Mouse (Mus musculus): ENCODE measurements around the gene Entr1. TPM values are rescaled to one million over a fixed set of nuclear protein-coding genes. Genes with fewer than 3 reads are reported as not detected.

The Entr1 gene
- total RNA-seq, 1 experiment = 87.8 TPM

- H3K27ac ChIP-seq (ENCODE audit: insufficient read depth, low read depth, low read length, poor library complexity, severe bottlenecking) = no peak overlapping the region
These were observed 36.7 kb downstream of the Entr1 start for GRCm38 (mm10) chr2:26352291-26352910.

DNA sequence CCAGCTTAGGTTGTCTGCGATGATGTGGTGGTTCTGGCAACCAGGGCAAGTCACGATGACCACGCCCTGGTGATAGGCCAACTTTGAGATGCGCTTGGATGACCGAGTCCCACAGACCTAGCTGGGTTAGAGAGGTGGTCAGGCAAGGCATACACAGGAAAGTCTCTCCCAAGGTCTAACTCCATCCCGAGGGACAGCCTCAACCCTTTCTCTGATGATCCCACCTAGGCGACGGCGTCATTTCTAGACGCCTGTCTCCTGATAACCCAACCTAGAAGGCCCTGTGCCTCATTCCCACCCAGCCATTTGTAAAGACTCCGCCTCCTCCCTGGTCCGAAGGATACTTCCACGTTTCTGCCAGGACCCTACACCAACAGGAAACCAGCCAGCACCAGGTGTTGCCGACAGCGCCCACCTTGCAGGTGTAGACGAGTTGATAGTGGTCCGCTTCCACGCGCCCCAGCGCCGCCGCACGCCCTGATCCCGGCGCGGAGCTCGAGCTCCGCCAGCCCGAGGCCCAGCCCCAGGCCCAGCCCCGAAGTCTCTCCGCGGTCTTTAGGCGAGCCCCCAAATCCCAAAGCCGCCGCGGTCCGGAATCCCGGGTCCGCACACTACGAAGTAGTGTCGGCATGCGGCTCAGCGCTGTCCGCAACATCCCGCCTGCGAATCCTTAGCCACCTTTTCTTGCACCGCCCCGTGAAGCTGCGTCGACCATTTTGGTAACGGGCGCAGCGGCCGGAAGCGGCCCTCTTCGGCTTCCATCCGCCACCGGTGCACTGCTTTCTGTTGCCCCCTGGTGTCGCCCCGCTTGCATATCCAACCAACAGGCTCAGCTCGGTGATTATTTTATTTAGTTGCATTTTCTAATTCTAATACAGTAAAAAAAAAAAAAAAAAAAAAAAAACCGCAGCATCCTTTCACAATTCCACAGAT is 37.5 kb downstream of the Entr1 start, which contains the start of gene Dnlz:
TSS of gene Dnlz (minus strand) at position 753 of the 933 bp plus-strand sequence.
- in situ Hi-C loops (cut with MboI; ENCODE audit: low sequenced_read_pairs in 2 of 2, unreplicated experiment in 2 of 2) = no loop called here
- H3K9me3 ChIP-seq (ENCODE audit: control insufficient read depth, insufficient read depth, low read depth, low read length) = no peaks in the 10 kb centered on the region
- H3K27ac ChIP-seq (ENCODE audit: insufficient read depth, low read depth, low read length, poor library complexity, severe bottlenecking) = peak within 1 kb of the TSS; percentile 61
- H3K36me3 ChIP-seq (ENCODE audit: control insufficient read depth, insufficient read depth, low read length, poor library complexity, severe bottlenecking) = peaks cover 2% of the 10 kb centered on the region; the same call in 1 of the 2 replicates
- peak within 1 kb of the TSS; percentile 89 for H3K4me3 ChIP-seq (ENCODE audit: insufficient read depth in 1 of 2, low read depth in 1 of 2, low read length in 2 of 2, poor library complexity in 1 of 2, severe bottlenecking in 1 of 2)
- peak; percentile 81 for DNase-seq (ENCODE audit: low read depth, low spot score)
- TF ChIP-seq ZC3H11A (IDR thresholded peaks at IDR 0.05; ENCODE audit: borderline replicate concordance, low read depth, low read length) (peak; percentile 7; the same call in 1 of the 2 replicates), HCFC1 (IDR thresholded peaks at IDR 0.05; ENCODE audit: borderline replicate concordance, insufficient read depth, low read length) (peak; percentile 93), ZNF384 (IDR thresholded peaks at IDR 0.05; ENCODE audit: low read depth, low read length) (no peak)
- peak within 1 kb of the TSS; percentile 89 for H3K9ac ChIP-seq (ENCODE audit: insufficient read depth, low read depth, low read length, poor library complexity, severe bottlenecking)
- peaks cover 0 to 10% of the 10 kb centered on the region in 2 experiments; a peak in 2 of 4 replicates for H3K4me1 ChIP-seq (ENCODE audit: control insufficient read depth in 2 of 2, insufficient read depth in 2 of 2, low read length in 2 of 2, poor library complexity in 1 of 2)

More at GRCm38 (mm10) chr2:26352291-26352910, 36.7 kb downstream of the Entr1 start:
- in situ Hi-C loops (cut with MboI; ENCODE audit: low sequenced_read_pairs in 2 of 2, unreplicated experiment in 2 of 2) = no loop called here
- DNase-seq (ENCODE audit: low read depth, low spot score) = no peak
- Histone ChIP-seq H3K4me3 (ENCODE audit: insufficient read depth in 1 of 2, low read depth in 1 of 2, low read length in 2 of 2, poor library complexity in 1 of 2, severe bottlenecking in 1 of 2) (peak overlapping the region; percentile 89), H3K9me3 (ENCODE audit: control insufficient read depth, insufficient read depth, low read depth, low read length) (no peaks in the 10 kb centered on the region), H3K4me1 (ENCODE audit: control insufficient read depth in 2 of 2, insufficient read depth in 2 of 2, low read length in 2 of 2, poor library complexity in 1 of 2) (peaks cover 0 to 18% of the 10 kb centered on the region in 2 experiments; a peak in 3 of 4 replicates), H3K36me3 (ENCODE audit: control insufficient read depth, insufficient read depth, low read length, poor library complexity, severe bottlenecking) (peaks cover 2% of the 10 kb centered on the region; the same call in 1 of the 2 replicates), H3K9ac (ENCODE audit: insufficient read depth, low read depth, low read length, poor library complexity, severe bottlenecking) (peak overlapping the region; percentile 89)
- TF ChIP-seq CHD2 (IDR thresholded peaks at IDR 0.05; ENCODE audit: low read depth, low read length) (no peak), HCFC1 (IDR thresholded peaks at IDR 0.05; ENCODE audit: borderline replicate concordance, insufficient read depth, low read length) (no peak), MAFK (IDR thresholded peaks at IDR 0.05; ENCODE audit: insufficient read depth, low read depth, low read length) (no peak), ZC3H11A (IDR thresholded peaks at IDR 0.05; ENCODE audit: borderline replicate concordance, low read depth, low read length) (no peak), ZNF384 (IDR thresholded peaks at IDR 0.05; ENCODE audit: low read depth, low read length) (no peak)

- no peak overlapping the region for H3K9ac ChIP-seq (ENCODE audit: insufficient read depth, low read depth, low read length, poor library complexity, severe bottlenecking)
- H3K4me3 ChIP-seq (ENCODE audit: insufficient read depth in 1 of 2, low read depth in 1 of 2, low read length in 2 of 2, poor library complexity in 1 of 2, severe bottlenecking in 1 of 2) = no peak overlapping the region
- peaks cover 2% of the 10 kb centered on the region; the same call in 1 of the 2 replicates for H3K36me3 ChIP-seq (ENCODE audit: control insufficient read depth, insufficient read depth, low read length, poor library complexity, severe bottlenecking)
- H3K9me3 ChIP-seq (ENCODE audit: control insufficient read depth, insufficient read depth, low read depth, low read length) = no peaks in the 10 kb centered on the region
- no peak for TF ChIP-seq HCFC1 (IDR thresholded peaks at IDR 0.05; ENCODE audit: borderline replicate concordance, insufficient read depth, low read length)
- TF ChIP-seq CHD2 (IDR thresholded peaks at IDR 0.05; ENCODE audit: low read depth, low read length) = no peak
- TF ChIP-seq MAFK (IDR thresholded peaks at IDR 0.05; ENCODE audit: insufficient read depth, low read depth, low read length) = no peak
- TF ChIP-seq ZNF384 (IDR thresholded peaks at IDR 0.05; ENCODE audit: low read depth, low read length) = no peak
- TF ChIP-seq ZC3H11A (IDR thresholded peaks at IDR 0.05; ENCODE audit: borderline replicate concordance, low read depth, low read length) = no peak
- peaks cover 0 to 9% of the 10 kb centered on the region in 2 experiments; a peak in 2 of 4 replicates for H3K4me1 ChIP-seq (ENCODE audit: control insufficient read depth in 2 of 2, insufficient read depth in 2 of 2, low read length in 2 of 2, poor library complexity in 1 of 2)
- in situ Hi-C loops (cut with MboI; ENCODE audit: low sequenced_read_pairs in 2 of 2, unreplicated experiment in 2 of 2) = no loop called here
- DNase-seq (ENCODE audit: low read depth, low spot score) = no peak
- no peak overlapping the region for H3K27ac ChIP-seq (ENCODE audit: insufficient read depth, low read depth, low read length, poor library complexity, severe bottlenecking)
These were observed 40.9 kb downstream of the Entr1 start for GRCm38 (mm10) chr2:26348241-26348640.

GRCm38 (mm10) chr2:26342609-26343490 is 46.3 kb downstream of the Entr1 start:
- no peak overlapping the region; the same call in 1 of the 2 replicates for H3K27ac ChIP-seq (ENCODE audit: insufficient read depth, low read depth, low read length, poor library complexity, severe bottlenecking)
- in situ Hi-C loops (cut with MboI; ENCODE audit: low sequenced_read_pairs in 2 of 2, unreplicated experiment in 2 of 2) = no loop called here
- no peak overlapping the region for H3K4me3 ChIP-seq (ENCODE audit: insufficient read depth in 1 of 2, low read depth in 1 of 2, low read length in 2 of 2, poor library complexity in 1 of 2, severe bottlenecking in 1 of 2)
- DNase-seq (ENCODE audit: low read depth, low spot score) = no peak
- no peak overlapping the region for H3K9ac ChIP-seq (ENCODE audit: insufficient read depth, low read depth, low read length, poor library complexity, severe bottlenecking)
- TF ChIP-seq ZNF384 (IDR thresholded peaks at IDR 0.05; ENCODE audit: low read depth, low read length) (no peak), ZC3H11A (IDR thresholded peaks at IDR 0.05; ENCODE audit: borderline replicate concordance, low read depth, low read length) (no peak), HCFC1 (IDR thresholded peaks at IDR 0.05; ENCODE audit: borderline replicate concordance, insufficient read depth, low read length) (no peak), MAFK (IDR thresholded peaks at IDR 0.05; ENCODE audit: insufficient read depth, low read depth, low read length) (no peak), CHD2 (IDR thresholded peaks at IDR 0.05; ENCODE audit: low read depth, low read length) (no peak)
- H3K9me3 ChIP-seq (ENCODE audit: control insufficient read depth, insufficient read depth, low read depth, low read length) = no peaks in the 10 kb centered on the region
- H3K4me1 ChIP-seq (ENCODE audit: control insufficient read depth in 2 of 2, insufficient read depth in 2 of 2, low read length in 2 of 2, poor library complexity in 1 of 2) = peaks cover 5 to 17% of the 10 kb centered on the region in 2 experiments; a peak in 3 of 4 replicates
- no peaks in the 10 kb centered on the region for H3K36me3 ChIP-seq (ENCODE audit: control insufficient read depth, insufficient read depth, low read length, poor library complexity, severe bottlenecking)

Data from ES-E14 (cell line).